Mouse (Mus musculus): Measurements from ENCODE around the gene Gm20870.
"Not testable (repeated sequence)": the region's sequence is repeated elsewhere in the genome, so short reads cannot be mapped to it uniquely, and the experiment has no call there.

The Gm20870 gene

DNA sequence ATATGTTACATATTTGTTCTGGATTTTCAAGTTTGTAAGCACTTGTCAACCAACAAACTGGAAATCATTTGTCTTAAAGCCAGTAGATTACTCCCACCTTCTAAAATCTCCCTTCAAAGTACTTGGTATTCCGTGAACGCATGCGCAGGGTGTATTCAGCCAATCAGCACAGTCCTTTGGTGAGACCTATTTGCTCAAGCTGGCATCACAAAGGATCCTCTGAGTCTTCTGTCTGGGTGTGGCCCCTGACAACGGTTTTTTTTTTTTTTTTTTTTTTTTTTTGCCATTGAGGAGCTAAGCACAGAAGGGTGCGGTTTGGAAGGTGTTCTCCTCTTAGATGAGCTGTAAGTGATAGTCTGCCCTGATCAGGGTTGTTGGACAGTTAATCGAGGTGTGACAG is at the start of gene Gm20870:
Gm20870 (plus strand) TSS at position 301 of the 400 bp plus-strand sequence.
- DNase-seq: not testable (repeated sequence)
